Mouse (Mus musculus) midbrain, embryonic 14.5 days (tissue): ENCODE results near the gene Cftr. TPM values are rescaled to one million over a fixed set of nuclear protein-coding genes. Genes with fewer than 3 reads are reported as not detected.

ENCODE experiments used
- ATAC-seq: fragments of 200-750 bp; cut with Nextera tagmentation; 2 replicates; pipeline ENCODE4 v1.8.0; 2017; ENCODE audit warnings: moderate number of reproducible peaks, moderate library complexity; ENCODE audit not compliant: low FRiP score, low TSS enrichment
- DNase-seq: peaks from one replicate; pipeline ENCODE4 v3.0.0-alpha.2; 2015
- H3K27ac ChIP-seq: fragments of 300-500 bp; sonication (generic); replicated peaks from 2 replicates; pipeline ENCODE4 v1.5.1; 2014; ENCODE audit warnings: mild to moderate bottlenecking, low read depth, low read length, moderate library complexity
- H3K27me3 ChIP-seq: fragments of 300-500 bp; sonication (generic); 2 replicates; pipeline ENCODE4 v1.6.1; 2014; ENCODE audit warnings: low read length, control low read depth, mixed read lengths; ENCODE audit not compliant: control insufficient read depth, insufficient read depth
- H3K36me3 ChIP-seq: fragments of 300-500 bp; sonication (generic); 2 replicates; pipeline ENCODE4 v1.6.1; 2014; ENCODE audit warnings: low read length, control low read depth; ENCODE audit not compliant: control insufficient read depth, insufficient read depth
- H3K4me1 ChIP-seq: fragments of 300-500 bp; sonication (generic); 2 replicates; pipeline ENCODE4 v1.6.1; 2014; ENCODE audit warnings: mild to moderate bottlenecking, antibody characterized with exemption, low read length, control low read depth; ENCODE audit not compliant: control insufficient read depth, insufficient read depth
- H3K4me2 ChIP-seq: fragments of 300-500 bp; sonication (generic); 2 replicates; pipeline ENCODE4 v1.6.1; 2014; ENCODE audit warnings: mild to moderate bottlenecking, low read length, moderate library complexity
- H3K4me3 ChIP-seq: fragments of 300-500 bp; sonication (generic); replicated peaks from 2 replicates; pipeline ENCODE4 v1.5.1; 2014; ENCODE audit warnings: low read depth, low read length
- H3K9ac ChIP-seq: fragments of 300-500 bp; sonication (generic); replicated peaks from 2 replicates; pipeline ENCODE4 v1.6.1; 2014; ENCODE audit warnings: mild to moderate bottlenecking, low read length, moderate library complexity
- H3K9me3 ChIP-seq: fragments of 300-500 bp; sonication (generic); 2 replicates; pipeline ENCODE4 v1.6.1; 2016; ENCODE audit warnings: low read length, control low read depth, mixed read lengths; ENCODE audit not compliant: control insufficient read depth
- WGBS: fragments of 180-500 bp; shearing (Covaris S2); extraction: QIAGEN DNeasy Blood & Tissue Kit; methylation state at CpG from one replicate; pipeline ENCODE4 v1.1.7; 2014; 5-methylcytosine and 5-hydroxymethylcytosine counted together
- polyA plus RNA-seq: library from polyadenylated mRNA; unstranded; fragments of >200 nt; fragmentation: Nextera tagmentation; extraction: Ambion mirVana; gene quantifications from 2 replicates; pipeline ENCODE4 v1.2.1, GENCODE M21; 2014

Gene Cftr
- polyA plus RNA-seq, 1 experiment from 2014 or later, result 0.70 TPM

- DNase-seq, result no peak
- Histone ChIP-seq H3K4me3 (no peak overlapping the region), H3K27me3 (no peaks in the 10 kb centered on the region), H3K4me1 (no peaks in the 10 kb centered on the region), H3K27ac (no peak overlapping the region), H3K4me2 (no peak overlapping the region), H3K9ac (no peak overlapping the region), H3K36me3 (no peaks in the 10 kb centered on the region), H3K9me3 (no peaks in the 10 kb centered on the region)
- no peak for ATAC-seq
Measured at GRCm38 (mm10) chr6:18182903-18183302, 12.4 kb downstream of the Cftr start.

DNA sequence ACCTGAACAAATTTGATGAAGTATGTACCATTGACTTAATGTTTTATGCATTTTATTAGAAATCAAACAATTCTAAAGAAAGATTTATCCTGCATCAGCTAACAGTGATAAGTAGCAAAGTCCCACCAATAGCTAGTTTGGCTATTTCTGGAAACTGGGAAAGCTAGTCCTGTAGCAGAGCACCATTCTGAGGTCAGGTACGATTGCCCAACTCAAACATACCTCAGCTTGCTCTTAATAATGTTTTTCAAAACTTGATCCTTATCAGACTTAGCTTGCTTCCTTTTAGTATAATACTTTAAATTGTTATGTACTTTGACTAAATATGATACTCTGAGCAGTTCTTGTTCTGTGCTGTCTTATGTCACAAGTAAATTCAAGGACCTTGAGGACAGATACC is 50.2 kb downstream of the Cftr start:
- H3K27ac ChIP-seq, result no peak overlapping the region
- ATAC-seq (no peak), DNase-seq (no peak)
- no peaks in the 10 kb centered on the region for H3K9me3 ChIP-seq
- no peaks in the 10 kb centered on the region for H3K4me1 ChIP-seq
- WGBS, result 91% methylated on average over 1 of the region's 1 CpGs
- no peaks in the 10 kb centered on the region for H3K36me3 ChIP-seq
- H3K4me3 ChIP-seq, result no peak overlapping the region
- H3K4me2 ChIP-seq, result no peak overlapping the region
- H3K9ac ChIP-seq, result no peak overlapping the region
- H3K27me3 ChIP-seq, result no peaks in the 10 kb centered on the region

GRCm38 (mm10) chr6:18223206-18223605 is 52.7 kb downstream of the Cftr start:
- Histone ChIP-seq H3K36me3 (no peaks in the 10 kb centered on the region), H3K27ac (no peak overlapping the region), H3K9me3 (no peaks in the 10 kb centered on the region), H3K4me3 (no peak overlapping the region), H3K4me1 (no peaks in the 10 kb centered on the region), H3K4me2 (no peak overlapping the region), H3K9ac (no peak overlapping the region), H3K27me3 (no peaks in the 10 kb centered on the region)
- 97% methylated on average over 4 of the region's 4 CpGs for WGBS
- no peak for ATAC-seq
- no peak for DNase-seq

- DNase-seq (no peak), ATAC-seq (no peak)
- no peaks in the 10 kb centered on the region for H3K9me3 ChIP-seq
- H3K4me3 ChIP-seq, result no peak overlapping the region
- H3K4me2 ChIP-seq, result no peak overlapping the region
- 5% methylated on average over 3 of the region's 3 CpGs for WGBS
- H3K27me3 ChIP-seq, result no peaks in the 10 kb centered on the region
- no peaks in the 10 kb centered on the region for H3K4me1 ChIP-seq
- no peak overlapping the region for H3K27ac ChIP-seq
- H3K36me3 ChIP-seq, result no peaks in the 10 kb centered on the region
- H3K9ac ChIP-seq, result no peak overlapping the region
Measured at GRCm38 (mm10) chr6:18225157-18225556, 54.7 kb downstream of the Cftr start.

DNA sequence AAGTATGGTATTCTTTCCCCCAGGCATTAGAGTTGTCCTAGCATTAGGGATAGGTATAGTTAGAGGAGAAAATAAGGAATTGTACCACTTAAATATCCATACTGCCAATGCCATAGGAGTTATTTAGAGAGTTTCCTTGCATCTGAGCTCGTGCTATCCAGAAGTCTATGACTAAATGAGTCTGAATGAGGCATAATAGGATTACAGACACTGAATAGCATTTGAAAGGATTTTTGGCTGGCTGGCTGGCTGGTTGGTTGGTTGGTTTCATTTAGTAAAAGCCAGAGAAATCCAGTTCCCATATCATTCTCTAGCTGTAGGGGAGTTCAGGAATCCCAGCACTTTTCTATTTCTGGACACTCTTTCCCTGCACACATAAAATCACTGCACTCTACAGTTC is 76.0 kb downstream of the Cftr start:
- H3K36me3 ChIP-seq, result no peaks in the 10 kb centered on the region
- DNase-seq (peak; percentile 42), ATAC-seq (no peak)
- H3K4me2 ChIP-seq, result no peak overlapping the region
- 11% methylated on average over 1 of the region's 1 CpGs for WGBS
- H3K4me3 ChIP-seq, result no peak overlapping the region
- H3K4me1 ChIP-seq, result no peaks in the 10 kb centered on the region
- H3K9ac ChIP-seq, result no peak overlapping the region
- no peak overlapping the region for H3K27ac ChIP-seq
- H3K9me3 ChIP-seq, result no peaks in the 10 kb centered on the region; the same call in 1 of the 2 replicates
- H3K27me3 ChIP-seq, result no peaks in the 10 kb centered on the region

- Histone ChIP-seq H3K4me2 (no peak overlapping the region), H3K27ac (no peak overlapping the region), H3K9me3 (no peaks in the 10 kb centered on the region; the same call in 1 of the 2 replicates), H3K36me3 (no peaks in the 10 kb centered on the region), H3K27me3 (no peaks in the 10 kb centered on the region), H3K4me3 (no peak overlapping the region), H3K4me1 (no peaks in the 10 kb centered on the region), H3K9ac (no peak overlapping the region)
- DNase-seq (no peak), ATAC-seq (no peak)
- WGBS, result 48% methylated on average over 2 of the region's 2 CpGs
Measured at GRCm38 (mm10) chr6:18247891-18248463, 77.5 kb downstream of the Cftr start.

- 44% methylated on average over 4 of the region's 4 CpGs for WGBS
- ATAC-seq, result no peak
Measured at GRCm38 (mm10) chr6:18248464-18248863, 78.0 kb downstream of the Cftr start.

GRCm38 (mm10) chr6:18254586-18254985 is 84.1 kb downstream of the Cftr start:
- Histone ChIP-seq H3K4me2 (no peak overlapping the region), H3K4me3 (no peak overlapping the region), H3K9ac (no peak overlapping the region), H3K27me3 (no peaks in the 10 kb centered on the region), H3K27ac (no peak overlapping the region), H3K4me1 (no peaks in the 10 kb centered on the region), H3K36me3 (no peaks in the 10 kb centered on the region), H3K9me3 (no peaks in the 10 kb centered on the region)
- no peak for DNase-seq
- 25% methylated on average over 5 of the region's 5 CpGs for WGBS
- no peak for ATAC-seq

More at GRCm38 (mm10) chr6:18248464-18248863, 78.0 kb downstream of the Cftr start:
- Histone ChIP-seq H3K4me3 (no peak overlapping the region), H3K27ac (no peak overlapping the region), H3K36me3 (no peaks in the 10 kb centered on the region), H3K9ac (no peak overlapping the region), H3K4me1 (no peaks in the 10 kb centered on the region), H3K4me2 (no peak overlapping the region), H3K27me3 (no peaks in the 10 kb centered on the region), H3K9me3 (no peaks in the 10 kb centered on the region; the same call in 1 of the 2 replicates)
- no peak for DNase-seq

- 28% methylated on average over 1 of the region's 1 CpGs for WGBS
- H3K9me3 ChIP-seq, result no peaks in the 10 kb centered on the region
- no peak overlapping the region for H3K4me3 ChIP-seq
- no peaks in the 10 kb centered on the region for H3K27me3 ChIP-seq
- no peaks in the 10 kb centered on the region for H3K36me3 ChIP-seq
- no peak overlapping the region for H3K27ac ChIP-seq
- no peak overlapping the region for H3K9ac ChIP-seq
- DNase-seq (no peak), ATAC-seq (no peak)
- no peak overlapping the region for H3K4me2 ChIP-seq
- no peaks in the 10 kb centered on the region for H3K4me1 ChIP-seq
Measured at GRCm38 (mm10) chr6:18270983-18271382, 100.5 kb downstream of the Cftr start.
